15 mouse cellular contexts compared by ENCODE assay signal in the genomic region with DNA sequence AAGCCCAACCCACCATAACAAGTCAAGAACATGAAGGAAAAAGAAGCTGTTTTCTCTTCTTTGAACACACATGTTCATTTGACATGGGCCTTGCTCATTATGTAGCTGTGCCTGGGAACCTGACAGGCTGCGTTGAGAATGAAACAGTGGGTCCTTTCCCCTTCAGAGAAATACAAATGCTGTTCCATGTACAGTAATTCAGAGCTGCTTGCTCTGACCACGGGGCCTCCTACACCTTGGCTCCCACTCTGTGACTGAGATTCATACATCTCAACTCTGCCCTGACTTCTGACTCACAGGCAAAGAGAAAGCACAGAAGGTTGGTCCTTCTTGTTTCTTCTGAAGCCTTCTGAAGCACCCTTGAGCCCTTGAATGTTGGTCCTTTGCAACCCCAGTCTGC.
"Had no signal": no experiment of that assay in that cellular context is flagged by ENCODE, and none has a peak within 500 bp of the region (broad histone marks: within the 10 kb centered on the region; RNA-seq: fewer than 3 reads in every experiment).

No protein-coding gene starts in this region.

- H3K4me1 ChIP-seq: midbrain, embryonic 13.5 days; midbrain, embryonic 15.5 days; neural tube, embryonic 12.5 days had no signal

- H3K4me2 ChIP-seq: lung, embryonic 14.5 days; midbrain, embryonic 11.5 days; midbrain, embryonic 13.5 days; midbrain, embryonic 15.5 days; neural tube, embryonic 12.5 days had no signal

- H3K9me3 ChIP-seq: midbrain, embryonic 13.5 days; midbrain, embryonic 15.5 days; neural tube, embryonic 12.5 days had no signal

- H3K36me3 ChIP-seq: midbrain, embryonic 13.5 days; midbrain, embryonic 15.5 days; neural tube, embryonic 12.5 days had no signal

- ATAC-seq: midbrain, embryonic 13.5 days; midbrain, embryonic 15.5 days had no signal

- H3K27me3 ChIP-seq: megakaryocyte, embryonic 14.5 days; midbrain, embryonic 13.5 days; midbrain, embryonic 15.5 days; neural tube, embryonic 12.5 days had no signal

- H3K9ac ChIP-seq: lung, embryonic 14.5 days; midbrain, embryonic 13.5 days; midbrain, embryonic 15.5 days; neural tube, embryonic 12.5 days had no signal

- DNase-seq: lung, adult 18-20 months; lung, embryonic 14.5 days; lung, postnatal 10 days; right cerebral cortex, postnatal 25 days; right cerebral cortex, postnatal 4 days; spleen, adult 18-20 months; thymus, adult 18-20 months; thymus, postnatal 14 days; thymus, postnatal 36 days had no signal

- H3K4me3 ChIP-seq: megakaryocyte, embryonic 14.5 days; midbrain, embryonic 13.5 days; midbrain, embryonic 15.5 days; neural tube, embryonic 12.5 days had no signal

- H3K27ac ChIP-seq: macrophage; midbrain, embryonic 13.5 days; midbrain, embryonic 15.5 days; neural tube, embryonic 12.5 days had no signal
